Mouse (Mus musculus): ENCODE results near the gene Six5.

- TF ChIP-seq POLR2A (IDR thresholded peaks at IDR 0.05; ENCODE audit: borderline replicate concordance, extremely low read depth, low read depth, low read length) (no peak), CTCF (IDR thresholded peaks at IDR 0.05; ENCODE audit: insufficient read depth, low read length) (no peak)
Observed at GRCm38 (mm10) chr7:19124713-19125112, 30.3 kb downstream of the Six5 start.

Measured in lung, adult 2 months (tissue).